Mouse (Mus musculus) mature B cell (primary cell): ENCODE data around the gene Olfr477.
"Not testable (repeated sequence)": the region's sequence is repeated elsewhere in the genome, so short reads cannot be mapped to it uniquely, and the experiment has no call there.

Experiments
- in situ Hi-C: fragments of 300-500 bp; cut with MboI; formaldehyde crosslinking; loops from 2 replicates; pipeline ENCODE4 v1.14.3; 2019

Olfr477 gene

GRCm38 (mm10) chr7:107986393-107986792 is at the start of gene Olfr477:
Gene Olfr477, plus strand, starts transcription at chr7:107986693.
- in situ Hi-C loops, result no loop called here

DNA sequence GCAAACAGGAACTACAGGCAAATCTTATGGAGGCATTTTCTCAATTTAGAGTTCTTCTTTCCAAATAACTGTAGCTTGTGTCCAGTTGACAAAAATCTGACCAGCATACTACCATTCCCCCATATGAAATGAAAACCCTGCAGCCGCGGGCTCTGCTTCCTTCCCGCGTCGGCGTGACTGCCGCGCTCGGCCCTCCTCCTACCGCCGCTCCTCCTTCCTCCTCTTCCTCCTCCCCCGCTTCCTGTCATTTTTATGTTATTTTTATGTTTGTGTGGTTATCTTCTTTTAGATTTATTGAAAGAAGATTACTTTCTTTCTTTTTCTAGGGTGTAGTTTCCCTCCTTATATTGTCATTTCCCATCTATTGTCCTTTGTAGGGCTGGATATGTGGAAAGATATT is 34.0 kb upstream of the Olfr477 start:
- in situ Hi-C loops, result not testable (repeated sequence)

- in situ Hi-C loops, result no loop called here
Observed at GRCm38 (mm10) chr7:107954343-107954742, 32.1 kb upstream of the Olfr477 start, which contains the start of gene Olfr474. Gene Olfr474, plus strand, starts transcription at chr7:107954643.

- in situ Hi-C loops, result no loop called here
Observed at GRCm38 (mm10) chr7:107964503-107964902, 22.0 kb upstream of the Olfr477 start, which contains the start of gene Olfr476. Gene Olfr476, plus strand, starts transcription at chr7:107964803.

- in situ Hi-C loops, result not testable (repeated sequence)
Observed at GRCm38 (mm10) chr7:108014256-108014655, 27.8 kb downstream of the Olfr477 start.

DNA sequence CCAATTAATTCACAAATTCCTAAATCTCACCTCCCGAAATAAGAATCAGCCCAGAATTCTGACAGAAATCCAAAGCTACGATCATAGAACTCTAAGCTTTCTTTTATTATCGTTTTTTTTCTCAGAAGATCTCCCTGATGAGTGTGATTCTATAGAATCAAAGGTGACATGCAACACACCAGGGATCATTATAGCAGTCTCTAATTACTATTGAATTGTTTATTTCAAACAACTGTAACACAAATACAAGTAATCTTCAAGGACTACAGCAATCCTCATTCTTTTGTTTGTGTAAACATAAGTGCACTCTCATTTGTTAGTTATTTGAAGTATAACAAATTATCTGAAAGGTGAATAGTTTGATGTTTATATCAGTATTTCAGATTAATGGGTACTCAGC is 47.4 kb downstream of the Olfr477 start, which contains the start of gene Olfr478:
Gene Olfr478 (minus strand): TSS at position 101 of the 400 bp plus-strand sequence.
- in situ Hi-C loops, result no loop called here
